ENCODE assay signal across 9 mouse cellular contexts in genomic region chr9:112258560-112258959, GRCm38 (mm10).
"Had no signal": no experiment of that assay in that cellular context is flagged by ENCODE, and none has a peak within 500 bp of the region (broad histone marks: within the 10 kb centered on the region; RNA-seq: fewer than 3 reads in every experiment).

No protein-coding gene starts in this region.

- DNase-seq: kidney, postnatal 14 days; thymus, postnatal 4 days had no signal

- H3K4me2 ChIP-seq: kidney, embryonic 15.5 days; limb, embryonic 15.5 days; liver, embryonic 12.5 days; lung, embryonic 15.5 days; midbrain, embryonic 12.5 days; neural tube, embryonic 12.5 days had no signal

- H3K4me3 ChIP-seq: kidney, embryonic 15.5 days; limb, embryonic 15.5 days; liver, embryonic 12.5 days; lung, embryonic 15.5 days; midbrain, embryonic 12.5 days; neural tube, embryonic 12.5 days had no signal

- H3K9me3 ChIP-seq: kidney, embryonic 15.5 days; limb, embryonic 15.5 days; liver, embryonic 12.5 days; lung, embryonic 15.5 days; midbrain, embryonic 12.5 days; neural tube, embryonic 12.5 days had no signal

- H3K27ac ChIP-seq: kidney, embryonic 15.5 days; limb, embryonic 15.5 days; liver, embryonic 12.5 days; lung, embryonic 15.5 days; midbrain, embryonic 12.5 days; neural tube, embryonic 12.5 days; stomach, postnatal 0 days had no signal

- H3K36me3 ChIP-seq: kidney, embryonic 15.5 days; limb, embryonic 15.5 days; liver, embryonic 12.5 days; lung, embryonic 15.5 days; midbrain, embryonic 12.5 days; neural tube, embryonic 12.5 days had no signal

- ATAC-seq: liver, embryonic 12.5 days had no signal

- H3K27me3 ChIP-seq: kidney, embryonic 15.5 days; limb, embryonic 15.5 days; liver, embryonic 12.5 days; lung, embryonic 15.5 days; midbrain, embryonic 12.5 days; neural tube, embryonic 12.5 days had no signal

- H3K4me1 ChIP-seq: kidney, embryonic 15.5 days; limb, embryonic 15.5 days; lung, embryonic 15.5 days; midbrain, embryonic 12.5 days; neural tube, embryonic 12.5 days had no signal

- H3K9ac ChIP-seq: kidney, embryonic 15.5 days; limb, embryonic 15.5 days; liver, embryonic 12.5 days; lung, embryonic 15.5 days; midbrain, embryonic 12.5 days; neural tube, embryonic 12.5 days had no signal
